Mouse (Mus musculus) large intestine, adult 2 months (tissue): Measurements from ENCODE around the gene Olfr1110. TPM values are rescaled to one million over a fixed set of nuclear protein-coding genes. Genes with fewer than 3 reads are reported as not detected.
"Not testable (repeated sequence)": the region's sequence is repeated elsewhere in the genome, so short reads cannot be mapped to it uniquely, and the experiment has no call there.

Experiments
- DNase-seq: peaks from one replicate; pipeline ENCODE4 v3.0.0-alpha.2; 2012; ENCODE audit warnings: low read depth, low spot score
- WGBS: fragments of 180-500 bp; shearing (Covaris S2); methylation state at CpG from one replicate; pipeline ENCODE4 v1.1.7; 2018; 5-methylcytosine and 5-hydroxymethylcytosine counted together
- polyA plus RNA-seq: library from polyadenylated mRNA; depleted of rRNA; stranded (reverse); fragments of >200 nt; gene quantifications from 2 replicates; pipeline ENCODE4 v1.2.3, GENCODE M21; 2012; rRNA removed

The Olfr1110 gene
- not detected in 2 replicates for polyA plus RNA-seq

GRCm38 (mm10) chr2:87140200-87140599 lies at the start of gene Olfr1110:
Gene Olfr1110 (minus strand): TSS chr2:87140300.
- 70% methylated on average over 1 of the region's 1 CpGs for WGBS
- no peak for DNase-seq

GRCm38 (mm10) chr2:87187498-87187897 lies 47.4 kb upstream of the Olfr1110 start, which contains the start of gene Olfr1112:
Gene Olfr1112 (plus strand): TSS chr2:87187798.
- DNase-seq = no peak
- WGBS = 83% methylated on average over 1 of the region's 1 CpGs

- WGBS = 76% methylated on average over 2 of the region's 2 CpGs
- not testable (repeated sequence) for DNase-seq
Measured at GRCm38 (mm10) chr2:87167731-87168130, 27.6 kb upstream of the Olfr1110 start.

- DNase-seq = no peak
Measured at GRCm38 (mm10) chr2:87152524-87152923, 12.4 kb upstream of the Olfr1110 start, which contains the start of gene Olfr1111. Gene Olfr1111 (minus strand): TSS chr2:87152624.

GRCm38 (mm10) chr2:87114467-87114866 lies 25.6 kb downstream of the Olfr1110 start, which contains the start of gene Olfr259:
Gene Olfr259 (minus strand): TSS chr2:87114567.
- no peak for DNase-seq

GRCm38 (mm10) chr2:87095908-87096307 lies 44.2 kb downstream of the Olfr1110 start, which contains the start of gene Olfr1109:
Gene Olfr1109 (minus strand): TSS chr2:87096008.
- no peak for DNase-seq
- WGBS = 62% methylated on average over 1 of the region's 1 CpGs

Other genes starting within 250 kb of the Olfr1110 start
- not detected in 2 replicates for gene Olfr1097, start 248.1 kb downstream of the Olfr1110 start, polyA plus RNA-seq
- not detected in 2 replicates for gene Olfr1098, start 215.8 kb downstream of the Olfr1110 start, polyA plus RNA-seq
- gene Olfr1099, start 179.6 kb downstream of the Olfr1110 start, polyA plus RNA-seq = not detected in 2 replicates
- not detected in 2 replicates for gene Olfr1100, start 160.3 kb downstream of the Olfr1110 start, polyA plus RNA-seq
- gene Olfr1101, start 149.1 kb downstream of the Olfr1110 start, polyA plus RNA-seq = not detected in 2 replicates
- not detected in 2 replicates for gene Olfr1102, start 141.9 kb downstream of the Olfr1110 start, polyA plus RNA-seq
- gene Olfr1104, start 113.2 kb downstream of the Olfr1110 start, polyA plus RNA-seq = not detected in 2 replicates
- not detected in 2 replicates for gene Olfr1105, start 103.8 kb downstream of the Olfr1110 start, polyA plus RNA-seq
- not detected in 2 replicates for gene Olfr1106, start 88.0 kb downstream of the Olfr1110 start, polyA plus RNA-seq
- gene Olfr1107, start 64.5 kb downstream of the Olfr1110 start, polyA plus RNA-seq = not detected in 2 replicates
- not detected in 2 replicates for gene Olfr1109, start 44.3 kb downstream of the Olfr1110 start, polyA plus RNA-seq
- not detected in 2 replicates for gene Olfr259, start 25.7 kb downstream of the Olfr1110 start, polyA plus RNA-seq
- gene Olfr1111, start 12.3 kb upstream of the Olfr1110 start, polyA plus RNA-seq = not detected in 2 replicates
- not detected in 2 replicates for gene Olfr1112, start 47.5 kb upstream of the Olfr1110 start, polyA plus RNA-seq
- gene Olfr1113, start 68.7 kb upstream of the Olfr1110 start, polyA plus RNA-seq = not detected in 2 replicates
- gene Olfr1115, start 107.7 kb upstream of the Olfr1110 start, polyA plus RNA-seq = not detected in 2 replicates
- not detected in 2 replicates for gene Olfr1116, start 127.2 kb upstream of the Olfr1110 start, polyA plus RNA-seq
- gene Olfr1118, start 167.3 kb upstream of the Olfr1110 start, polyA plus RNA-seq = not detected in 2 replicates
- not detected in 2 replicates for gene Olfr1120, start 214.5 kb upstream of the Olfr1110 start, polyA plus RNA-seq
- not detected in 2 replicates for gene Olfr1121, start 229.6 kb upstream of the Olfr1110 start, polyA plus RNA-seq
- not detected in 2 replicates for gene Olfr1122, start 245.5 kb upstream of the Olfr1110 start, polyA plus RNA-seq